Mouse (Mus musculus) embryo, embryonic 11.5 days (tissue): Measurements from ENCODE around the gene Efcab9.

Experiments
- DNase-seq: peaks from one replicate; pipeline ENCODE4 v3.0.0-alpha.2; 2012; ENCODE audit warnings: low read depth, low spot score

Efcab9 gene

DNA sequence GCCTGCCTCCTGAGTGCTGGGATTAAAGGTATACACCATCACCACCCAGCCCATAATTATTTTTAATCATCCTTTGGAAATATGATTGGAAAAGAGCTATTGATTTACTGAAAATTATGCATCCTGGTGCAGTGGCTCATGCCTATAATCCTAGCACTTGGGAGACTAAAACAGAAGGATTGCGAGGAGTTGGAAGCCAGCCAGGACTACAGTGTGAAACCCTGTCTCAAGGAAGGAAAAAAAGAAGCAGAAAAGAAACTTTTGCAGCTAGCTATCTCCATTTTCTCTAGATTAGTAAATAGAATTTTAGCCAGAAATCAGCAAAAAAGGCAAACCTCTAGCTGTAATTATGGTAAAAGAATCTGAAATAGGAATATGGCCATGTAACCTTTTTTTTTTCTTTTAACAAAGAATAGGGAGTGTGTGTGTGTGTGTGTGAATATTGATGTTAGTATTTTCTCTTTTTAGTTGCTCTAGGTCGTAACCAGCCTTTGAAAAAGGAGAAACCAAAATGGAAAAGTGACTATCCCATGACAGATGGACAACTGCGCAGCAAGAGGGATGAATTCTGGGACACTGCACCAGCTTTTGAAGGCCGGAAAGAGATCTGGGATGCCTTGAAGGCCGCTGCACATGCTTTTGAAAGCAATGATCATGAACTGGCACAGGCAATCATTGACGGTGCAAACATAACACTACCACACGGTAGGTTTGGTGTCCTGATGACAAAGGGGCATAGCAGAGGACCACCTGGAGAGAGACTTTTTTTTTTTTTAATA lies 32.9 kb downstream of the Efcab9 start:
- DNase-seq = no peak

DNA sequence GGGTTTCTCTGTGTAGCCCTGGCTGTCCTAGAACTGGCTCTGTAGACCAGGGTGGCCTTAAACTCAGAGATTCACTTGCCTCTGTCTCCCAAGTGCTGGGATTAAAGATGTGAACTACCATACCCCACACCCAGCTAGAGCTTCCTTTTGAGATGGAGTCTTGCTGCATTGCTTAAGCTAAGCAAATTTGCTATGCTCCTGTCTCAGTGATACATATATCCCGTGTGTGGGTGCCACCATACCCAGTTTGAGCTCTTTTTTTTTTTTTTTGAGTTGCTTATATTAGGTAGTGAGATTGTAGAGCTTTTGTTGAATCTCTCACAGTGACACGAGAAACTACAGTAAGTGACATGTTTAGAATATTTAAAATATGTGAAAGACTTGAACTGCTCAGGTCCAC lies 36.6 kb downstream of the Efcab9 start:
- no peak for DNase-seq

DNA sequence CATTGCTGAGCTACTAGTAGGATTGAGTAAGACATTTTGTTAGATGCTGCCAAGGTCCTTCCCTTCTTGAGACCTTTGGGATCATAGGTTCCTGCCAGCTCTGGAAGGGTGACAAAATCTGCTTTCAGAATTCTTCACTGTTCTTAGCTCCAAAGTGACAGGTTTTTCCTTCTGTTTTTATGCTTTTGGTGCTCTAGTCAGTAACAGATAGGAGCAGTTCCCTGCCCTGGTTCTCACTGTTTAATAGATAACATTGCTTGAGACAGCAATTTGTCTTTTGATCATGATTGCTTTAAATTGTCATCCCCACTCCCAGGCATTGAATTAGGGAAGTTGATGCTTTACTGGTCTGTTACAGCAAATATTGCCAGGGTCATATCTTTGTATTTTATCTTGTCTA lies 38.6 kb downstream of the Efcab9 start:
- no peak for DNase-seq

DNA sequence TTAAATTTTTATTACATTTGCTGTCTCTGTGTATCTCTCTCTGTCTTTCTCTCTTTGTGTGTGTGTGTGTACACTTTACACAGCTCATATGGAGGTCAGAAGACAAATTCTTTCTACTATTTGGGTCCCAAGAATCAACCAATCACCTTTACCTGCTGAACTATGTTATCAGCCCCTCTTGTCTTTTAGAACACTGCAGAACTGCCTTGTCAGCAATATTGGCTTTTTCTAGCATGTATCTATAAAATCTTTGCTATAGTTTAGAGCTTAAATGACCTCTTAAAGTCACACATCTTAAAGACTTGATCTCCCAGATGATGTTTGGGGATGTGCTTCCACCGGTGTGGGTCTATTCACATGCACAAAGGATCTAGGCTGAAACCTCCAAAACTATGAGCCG lies 40.8 kb downstream of the Efcab9 start:
- no peak for DNase-seq

DNA sequence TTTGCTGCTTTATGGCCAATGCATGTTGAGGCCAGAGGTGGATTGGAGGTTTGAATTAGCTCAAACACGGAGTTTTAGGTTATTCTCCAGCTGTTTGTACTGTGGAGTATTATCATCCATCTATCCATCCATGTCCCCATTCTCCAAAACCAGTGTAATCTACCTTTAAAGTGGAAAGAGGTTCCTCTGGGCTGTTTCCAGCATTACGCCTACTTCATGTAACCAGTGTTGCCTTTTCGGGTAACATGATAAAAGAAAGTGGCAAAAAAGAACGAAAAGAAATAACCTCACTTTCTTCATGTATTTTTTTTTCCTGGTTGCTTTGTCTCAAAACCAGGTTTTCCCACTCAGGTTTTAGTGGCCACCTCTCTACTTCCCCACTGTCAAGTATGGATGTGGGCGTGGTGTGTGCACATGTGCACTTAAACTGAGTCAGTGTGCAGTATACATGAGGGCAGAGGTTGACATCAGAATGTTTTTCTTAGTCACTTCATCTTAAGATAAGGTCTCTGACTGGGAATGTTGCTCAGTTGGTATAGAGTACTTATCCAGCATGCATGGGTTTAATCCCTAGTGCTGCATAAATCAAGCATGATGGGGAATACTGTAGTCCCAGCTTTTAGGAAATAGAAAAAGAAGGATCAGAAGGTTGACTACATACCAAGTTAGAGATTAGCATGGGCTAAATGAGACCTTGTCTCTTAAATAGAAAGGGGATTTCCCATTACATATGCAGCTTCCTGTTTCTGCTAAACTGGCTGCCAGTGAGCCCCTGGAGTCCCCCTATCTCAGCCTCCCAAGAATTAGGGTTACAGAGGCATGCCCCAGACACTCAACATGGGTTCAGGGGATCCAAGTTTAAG lies 42.8 kb downstream of the Efcab9 start:
- DNase-seq = no peak

DNA sequence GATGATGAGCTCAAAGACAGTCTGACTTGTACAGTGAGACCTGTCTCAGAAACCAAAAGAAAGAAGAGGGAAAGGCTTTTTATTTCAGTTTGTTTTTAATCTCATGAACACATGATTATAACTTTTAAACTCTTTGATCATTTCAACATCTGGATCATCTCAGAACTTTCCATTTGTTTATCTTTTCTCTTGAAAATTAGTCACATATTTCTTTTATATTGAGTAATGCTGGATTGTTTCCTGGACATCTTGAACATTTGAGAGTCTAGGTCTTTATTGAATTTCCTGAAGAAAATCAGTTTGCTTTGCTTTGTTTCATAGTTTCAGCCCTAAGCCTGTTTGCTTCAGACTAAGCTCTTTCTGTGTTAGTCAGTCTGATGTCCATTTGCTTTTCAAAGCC lies 43.5 kb downstream of the Efcab9 start:
- no peak for DNase-seq

DNA sequence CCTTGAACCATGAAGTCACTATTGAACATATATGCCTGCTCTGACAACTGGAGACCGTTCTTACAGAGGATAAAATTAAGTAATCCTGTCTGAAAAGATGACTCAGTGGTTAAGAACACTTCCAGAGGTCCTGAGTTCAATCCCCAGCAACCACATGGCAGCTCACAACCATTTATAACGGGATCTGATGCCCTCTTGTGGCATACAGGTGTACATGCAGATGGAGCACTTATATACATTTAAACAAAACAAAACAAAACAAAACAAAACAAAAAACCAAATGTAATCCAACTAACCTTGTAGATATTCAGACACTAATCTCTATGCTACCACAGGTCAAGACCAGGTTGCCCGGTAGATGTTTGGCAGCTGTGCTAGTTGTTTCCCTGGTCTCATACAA lies 44.4 kb downstream of the Efcab9 start:
- no peak for DNase-seq

DNA sequence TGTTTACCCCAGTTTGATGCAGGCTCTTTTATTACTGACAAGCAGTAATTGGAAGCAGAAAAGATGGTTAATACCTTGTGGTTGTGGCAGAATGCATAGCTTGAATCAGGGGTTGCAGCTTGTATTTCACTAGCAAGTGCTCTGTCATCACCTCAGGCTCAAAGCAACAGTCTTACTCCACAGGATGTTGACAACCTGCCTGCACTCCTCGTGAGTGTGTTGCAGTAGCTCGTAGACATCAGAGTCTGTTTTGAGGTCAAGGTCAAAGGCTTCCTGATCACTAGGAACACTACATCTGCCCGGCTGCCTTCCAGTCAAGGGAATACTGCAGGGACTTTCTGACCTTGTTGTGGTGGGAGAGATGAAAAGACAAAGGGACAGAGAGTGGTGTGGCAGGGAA lies 45.3 kb downstream of the Efcab9 start:
- DNase-seq = no peak

DNA sequence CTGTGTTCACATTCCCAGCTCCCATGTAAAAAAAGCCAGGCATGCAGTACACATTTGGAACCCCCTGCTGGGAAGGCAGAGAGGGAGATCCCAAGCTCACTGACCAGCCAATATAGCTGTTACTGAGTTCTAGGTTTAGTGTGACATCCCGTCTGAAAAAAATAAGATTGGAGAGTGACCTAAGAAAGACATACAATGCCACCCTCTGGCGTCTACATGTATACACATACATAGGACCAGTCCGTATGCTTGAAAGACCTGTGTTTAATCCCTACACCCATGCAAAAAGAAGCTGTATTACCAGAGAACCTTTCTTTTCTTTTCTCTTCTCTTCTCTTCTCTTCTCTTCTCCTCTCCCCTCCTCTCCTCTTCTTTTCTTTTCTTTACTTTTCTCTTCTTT lies 46.6 kb downstream of the Efcab9 start:
- no peak for DNase-seq

DNA sequence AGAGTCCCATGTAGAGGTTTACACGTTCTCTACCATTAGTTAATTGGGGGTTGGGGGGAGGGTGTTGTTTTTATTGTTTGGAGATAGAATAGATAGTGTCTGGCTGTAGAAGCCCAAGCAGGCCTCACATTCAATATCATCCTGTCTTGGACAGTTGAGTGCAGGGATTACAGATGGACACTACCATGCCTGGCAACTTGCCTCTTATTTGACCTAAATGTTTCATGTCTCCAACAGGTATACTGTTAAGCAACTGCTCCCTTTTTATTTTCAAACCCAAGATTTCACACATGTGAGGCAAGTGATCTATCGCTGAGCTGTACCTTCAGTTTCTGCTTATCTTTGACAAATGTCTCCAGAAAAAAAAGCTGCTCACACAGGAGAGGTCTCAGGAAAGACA lies 50.4 kb downstream of the Efcab9 start:
- no peak for DNase-seq

DNA sequence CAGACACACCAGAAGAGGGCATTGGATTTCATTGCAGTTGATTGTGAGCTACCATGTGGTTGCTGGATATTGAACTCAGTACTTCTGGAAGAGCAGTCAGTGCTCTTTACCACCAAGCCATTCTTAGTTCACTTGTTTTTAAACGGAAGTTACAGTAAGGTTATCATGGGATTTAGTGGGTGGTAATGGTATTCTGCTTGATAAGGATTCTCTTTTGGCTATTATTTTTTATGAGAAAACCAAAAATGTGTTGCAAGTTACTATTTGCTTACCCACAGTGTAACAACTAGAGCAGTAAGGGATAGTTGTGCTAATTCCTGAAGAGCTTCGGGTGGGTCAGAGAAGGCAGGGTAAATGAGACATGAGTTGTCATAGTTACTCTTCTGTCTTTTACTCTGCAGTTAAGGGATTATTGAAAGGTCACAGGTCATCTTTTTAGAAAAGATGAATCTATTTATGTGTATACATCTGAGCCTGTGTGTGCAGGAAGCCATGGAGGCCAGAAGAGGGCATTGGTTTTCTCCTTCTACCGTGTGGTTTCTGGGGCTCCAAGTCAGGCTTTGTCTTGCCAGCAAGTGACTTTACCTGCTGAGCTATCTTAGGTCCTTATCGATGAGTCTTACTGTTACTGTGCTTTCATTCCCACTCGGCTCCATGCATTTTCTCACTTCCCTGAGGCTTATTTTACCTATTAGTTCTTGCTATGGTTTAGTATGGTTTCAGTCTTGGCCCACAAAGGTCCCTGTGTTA lies 56.2 kb downstream of the Efcab9 start:
- no peak for DNase-seq

DNA sequence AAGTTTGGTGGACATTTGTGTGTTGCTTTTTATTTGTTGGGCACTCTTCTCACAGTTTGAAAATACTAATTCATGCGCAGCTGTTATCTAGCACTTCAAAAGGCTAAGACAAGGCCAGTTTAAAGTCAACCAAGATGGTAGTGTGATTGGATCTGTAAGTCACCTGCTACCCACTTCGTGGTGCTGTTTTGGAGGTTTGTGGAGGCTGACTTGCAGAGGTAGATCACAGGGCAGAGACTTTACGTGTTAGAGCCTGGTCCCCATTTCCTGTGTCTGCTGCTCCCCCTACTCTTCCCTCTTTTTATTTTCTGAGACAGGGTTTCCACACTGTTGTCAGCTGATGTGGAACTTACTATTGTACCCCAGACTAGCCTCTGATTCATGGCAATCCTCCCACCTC lies 57.2 kb downstream of the Efcab9 start:
- no peak for DNase-seq
